Mouse (Mus musculus) thymus, postnatal 36 days (tissue): ENCODE measurements around the gene Tle4.

ENCODE experiments used
- DNase-seq, 2 experiments: peaks; one replicate each; pipeline ENCODE4 v3.0.0; 2022; ENCODE audit warnings: mixed read lengths in 2 of 2

Gene Tle4

DNA sequence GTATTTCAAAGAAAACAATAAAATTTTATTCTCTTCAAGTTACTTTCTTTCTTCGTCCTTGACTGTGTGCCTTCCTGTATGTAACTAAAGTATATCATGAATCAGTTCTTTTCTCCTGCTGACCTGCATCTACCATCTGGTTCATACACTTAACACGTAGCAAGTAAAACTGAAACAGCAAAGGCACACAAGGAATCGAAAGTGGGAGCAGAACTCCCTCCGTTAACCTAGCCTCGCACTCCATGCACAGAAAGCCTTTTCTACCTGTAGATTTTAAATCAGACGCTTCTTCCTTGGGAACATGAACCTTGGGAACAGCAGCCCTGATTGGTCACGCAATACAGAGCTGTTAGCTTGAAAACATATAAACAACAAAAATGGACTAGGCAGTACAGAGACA lies 78.7 kb downstream of the Tle4 start:
- no peak for DNase-seq

DNA sequence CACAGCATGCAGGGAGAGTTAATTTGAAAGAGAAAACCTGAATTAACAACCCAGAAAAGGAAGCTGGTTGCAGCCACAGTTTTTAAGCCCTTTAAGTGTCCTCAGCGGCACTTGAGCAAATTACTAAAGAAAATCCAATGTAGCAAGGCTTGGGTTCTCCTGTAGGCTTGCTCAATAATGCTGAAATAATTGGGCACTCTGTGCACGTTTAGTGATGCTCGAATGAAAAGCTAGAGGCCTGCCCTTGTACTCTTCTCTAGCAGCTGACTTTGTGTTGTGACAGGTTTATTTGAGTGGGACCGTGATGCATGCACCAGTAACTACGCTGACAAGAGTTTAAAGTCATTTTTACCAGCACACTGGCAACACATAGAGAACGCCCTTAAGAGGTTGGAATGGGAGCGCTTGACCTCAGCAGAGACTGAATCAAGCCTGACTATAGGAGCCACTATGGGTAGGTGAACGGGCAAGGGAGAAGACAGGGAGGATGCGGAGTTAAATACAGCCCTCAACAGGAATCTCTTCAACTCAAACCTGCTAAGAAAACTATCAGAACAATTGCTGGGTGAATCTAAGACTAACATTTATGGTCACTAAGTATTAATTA lies 79.3 kb downstream of the Tle4 start:
- no peak for DNase-seq

- DNase-seq = no peak
Observed at GRCm38 (mm10) chr19:14516420-14516819, 81.4 kb downstream of the Tle4 start.

GRCm38 (mm10) chr19:14508819-14509218 lies 89.0 kb downstream of the Tle4 start:
- DNase-seq = no peak

DNA sequence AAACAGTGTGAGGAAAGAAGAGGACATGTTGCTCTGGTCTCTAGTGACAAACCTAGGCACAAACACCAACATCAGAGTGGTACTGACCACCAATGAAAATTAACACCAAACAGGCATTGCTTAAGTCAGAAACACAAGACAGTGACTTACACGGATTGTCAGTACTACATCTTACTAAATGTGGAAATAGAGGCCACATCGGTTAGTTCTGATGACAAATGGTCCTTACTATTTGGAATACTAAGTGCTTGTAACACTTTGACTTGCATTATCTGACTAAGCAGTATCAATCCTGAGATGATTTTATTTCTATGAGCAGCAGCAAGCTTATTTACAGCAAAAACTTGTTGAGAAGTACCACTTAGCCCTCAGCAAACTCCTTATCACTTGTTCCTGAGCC lies 89.9 kb downstream of the Tle4 start:
- no peak for DNase-seq

- no peak for DNase-seq
Observed at GRCm38 (mm10) chr19:14506875-14507670, 90.8 kb downstream of the Tle4 start.

DNA sequence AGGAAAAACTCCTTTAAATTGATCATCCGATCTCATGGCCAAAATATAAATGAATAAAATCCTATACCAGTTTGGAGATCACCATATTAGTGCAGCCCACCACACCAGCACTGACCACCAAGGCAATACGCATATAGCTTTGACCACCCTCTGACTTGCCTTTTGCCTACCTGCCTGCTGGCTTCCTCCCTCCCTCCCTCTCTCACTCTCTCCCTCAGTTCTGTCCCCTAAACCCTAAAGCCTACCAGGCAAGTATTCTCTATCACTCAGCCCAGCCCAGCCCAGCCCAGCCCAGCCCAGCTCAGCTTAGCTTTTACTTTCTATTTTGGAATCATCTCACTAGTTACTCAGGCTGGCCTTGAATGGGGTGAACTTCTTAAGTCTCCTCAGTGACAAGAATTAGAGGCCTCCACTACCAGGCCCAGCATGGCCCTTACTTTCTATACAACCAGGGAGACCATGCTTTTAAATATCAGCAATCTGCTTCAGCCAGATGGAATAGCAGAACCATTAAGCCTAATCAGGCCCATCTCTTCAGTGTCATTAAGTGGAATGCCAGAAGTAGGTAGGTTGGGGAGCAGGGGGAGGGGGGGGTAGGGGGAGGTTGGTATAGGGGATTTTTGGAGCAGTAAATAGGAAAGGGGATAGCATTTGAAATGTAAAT lies 91.8 kb downstream of the Tle4 start:
- DNase-seq = no peak

DNA sequence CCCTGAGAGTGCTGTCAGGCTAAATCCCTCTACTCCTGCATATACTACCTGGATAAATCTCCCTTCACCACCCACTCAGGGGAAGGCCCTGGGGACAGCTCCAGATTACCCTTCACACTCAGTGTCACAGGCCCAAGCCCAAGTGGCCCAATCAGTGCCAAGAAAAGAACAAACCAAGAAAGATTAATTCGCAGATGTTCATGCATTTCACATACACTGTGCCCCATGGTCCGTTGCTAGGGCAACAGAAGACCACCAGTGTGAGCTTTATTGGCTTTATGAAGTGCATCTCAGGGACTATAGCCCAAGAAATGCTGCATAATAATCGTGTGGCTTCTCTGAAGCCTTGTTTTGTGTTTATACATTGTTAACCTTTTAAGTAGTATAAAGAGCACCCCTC lies 92.5 kb downstream of the Tle4 start:
- DNase-seq = no peak

DNA sequence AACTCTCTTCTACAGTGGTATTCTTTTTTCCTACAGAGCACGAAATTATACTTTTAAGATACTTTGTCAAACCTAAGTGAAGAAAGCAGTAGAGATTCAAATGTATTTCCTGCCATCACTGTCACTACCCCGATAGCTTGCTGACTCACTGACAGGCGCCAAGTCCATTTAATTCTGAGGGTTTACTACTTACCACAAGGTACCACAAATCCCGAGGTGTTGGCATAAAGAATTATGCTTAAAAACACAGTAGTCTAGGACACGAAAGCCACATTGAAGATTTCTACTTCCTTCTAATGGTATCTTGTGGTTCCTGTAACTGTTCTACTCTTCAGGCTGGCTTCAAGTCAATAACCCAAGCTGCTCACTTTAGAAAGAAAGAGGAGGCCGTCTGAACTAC lies 94.0 kb downstream of the Tle4 start:
- no peak for DNase-seq

- no peak for DNase-seq
Observed at GRCm38 (mm10) chr19:14502234-14502633, 95.6 kb downstream of the Tle4 start.

GRCm38 (mm10) chr19:14499835-14500425 lies 97.9 kb downstream of the Tle4 start:
- DNase-seq = no peak

DNA sequence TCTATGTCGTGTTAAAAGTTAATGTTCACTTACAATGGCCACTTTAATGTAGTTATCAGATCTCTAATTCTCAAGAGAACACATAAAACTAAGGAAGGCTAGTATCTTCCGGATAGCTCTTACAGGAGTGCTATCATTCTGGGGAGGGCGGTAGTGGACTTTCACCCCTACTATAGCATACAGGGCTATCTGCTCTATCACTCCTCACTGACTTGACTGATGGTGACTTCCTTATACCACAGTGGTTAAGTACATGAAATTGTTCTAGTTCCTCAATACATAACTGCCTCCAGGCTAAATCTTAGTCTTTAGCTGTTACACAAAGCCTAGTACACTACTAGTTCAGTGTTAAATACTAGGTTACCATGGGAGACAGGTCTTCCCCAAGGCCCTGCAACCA lies 104.8 kb downstream of the Tle4 start:
- DNase-seq = no peak

- no peak for DNase-seq
Observed at GRCm38 (mm10) chr19:14487180-14487579, 110.7 kb downstream of the Tle4 start.

DNA sequence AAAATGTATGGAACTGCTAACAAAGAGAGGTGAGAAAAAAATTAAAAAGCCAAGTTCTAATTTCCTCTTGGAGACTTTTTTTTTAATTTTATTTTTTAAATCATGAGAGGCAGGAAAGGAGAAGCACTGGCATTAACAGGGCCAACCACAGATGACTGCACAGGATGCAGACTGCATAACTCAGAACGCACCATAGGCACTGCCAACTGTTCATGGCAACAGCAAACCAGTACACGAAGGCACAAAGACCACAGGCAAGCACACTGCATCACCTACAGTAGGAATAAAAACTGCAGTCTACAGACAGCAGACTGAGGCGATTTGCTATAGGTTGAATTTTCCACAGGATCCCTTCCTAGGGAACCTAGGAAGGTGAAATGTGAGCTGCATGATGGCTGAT lies 112.7 kb downstream of the Tle4 start:
- no peak for DNase-seq

GRCm38 (mm10) chr19:14482562-14483138 lies 115.2 kb downstream of the Tle4 start:
- DNase-seq = no peak

DNA sequence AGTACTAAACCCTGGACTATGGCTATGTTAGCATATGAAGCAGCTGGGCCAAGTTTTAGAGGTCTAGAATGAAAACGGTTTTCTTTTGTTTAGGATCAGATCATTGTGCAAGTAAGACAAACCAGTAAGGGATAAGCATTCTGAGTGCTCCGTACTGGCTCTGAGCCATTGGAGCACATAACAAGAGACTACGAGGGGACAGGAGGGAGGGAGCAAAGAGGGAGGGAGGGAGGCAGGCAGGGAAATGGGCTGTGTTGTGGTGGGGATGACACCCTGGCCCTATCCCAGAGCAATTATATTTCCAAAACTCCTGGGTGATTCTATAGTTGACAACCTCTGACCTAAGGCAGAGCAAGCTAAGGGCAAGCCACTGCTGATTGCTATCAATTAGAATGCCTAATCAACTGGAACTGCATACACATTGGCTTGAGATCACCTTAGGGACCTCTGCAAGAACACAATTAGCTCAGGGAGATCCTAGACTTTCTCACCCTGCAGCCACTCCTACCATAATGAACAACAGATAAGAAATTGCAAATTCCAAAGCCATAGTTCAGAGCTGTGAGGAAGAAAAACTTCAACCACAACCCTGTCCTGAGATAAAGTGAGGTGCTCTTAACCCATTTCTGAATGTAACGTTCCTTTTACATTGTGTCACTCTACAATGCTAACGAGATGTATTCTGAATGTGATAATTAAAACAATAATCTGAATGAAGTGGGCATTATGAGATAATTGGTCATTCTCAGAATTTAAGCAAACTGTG lies 115.9 kb downstream of the Tle4 start:
- no peak for DNase-seq

GRCm38 (mm10) chr19:14479711-14480110 lies 118.1 kb downstream of the Tle4 start:
- DNase-seq = no peak

DNA sequence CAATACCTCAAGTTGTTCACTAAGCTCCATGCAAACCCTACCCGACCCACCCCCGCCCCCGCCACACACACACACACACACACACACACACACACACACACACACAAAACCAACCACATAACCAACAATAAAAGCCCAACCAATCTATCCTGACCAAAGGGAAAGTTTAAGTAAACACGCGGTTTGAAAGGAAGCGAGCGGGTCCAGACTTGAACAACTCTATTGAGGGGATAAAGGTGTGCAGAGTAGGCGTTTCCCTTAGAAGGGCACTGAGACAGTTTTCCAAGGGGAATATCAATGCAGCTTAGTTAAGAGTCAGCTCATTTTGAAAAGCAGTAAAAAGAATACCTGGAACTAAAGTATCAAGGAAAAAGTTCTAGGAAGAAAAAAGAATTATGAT lies 128.5 kb downstream of the Tle4 start:
- DNase-seq = no peak

DNA sequence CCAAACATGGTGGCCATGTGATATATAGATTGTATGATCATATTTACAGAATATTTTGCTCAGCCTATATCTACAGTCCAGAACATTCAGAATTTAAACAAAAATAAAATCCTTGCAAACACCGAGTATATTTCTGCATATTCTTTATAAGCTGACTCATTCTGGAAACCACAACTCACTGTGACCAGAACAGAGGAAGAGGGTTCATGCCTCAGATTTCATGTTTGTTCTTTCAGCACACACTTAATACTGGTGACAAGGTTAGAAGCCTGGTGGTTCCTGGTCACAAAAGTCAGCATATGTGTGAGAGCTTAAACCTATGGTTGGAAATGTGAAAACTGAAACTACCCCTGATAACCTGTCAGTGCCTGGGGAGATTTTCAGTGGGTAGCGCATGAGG lies 129.1 kb downstream of the Tle4 start:
- DNase-seq = no peak

- no peak for DNase-seq
Observed at GRCm38 (mm10) chr19:14466020-14466419, 131.8 kb downstream of the Tle4 start.

DNA sequence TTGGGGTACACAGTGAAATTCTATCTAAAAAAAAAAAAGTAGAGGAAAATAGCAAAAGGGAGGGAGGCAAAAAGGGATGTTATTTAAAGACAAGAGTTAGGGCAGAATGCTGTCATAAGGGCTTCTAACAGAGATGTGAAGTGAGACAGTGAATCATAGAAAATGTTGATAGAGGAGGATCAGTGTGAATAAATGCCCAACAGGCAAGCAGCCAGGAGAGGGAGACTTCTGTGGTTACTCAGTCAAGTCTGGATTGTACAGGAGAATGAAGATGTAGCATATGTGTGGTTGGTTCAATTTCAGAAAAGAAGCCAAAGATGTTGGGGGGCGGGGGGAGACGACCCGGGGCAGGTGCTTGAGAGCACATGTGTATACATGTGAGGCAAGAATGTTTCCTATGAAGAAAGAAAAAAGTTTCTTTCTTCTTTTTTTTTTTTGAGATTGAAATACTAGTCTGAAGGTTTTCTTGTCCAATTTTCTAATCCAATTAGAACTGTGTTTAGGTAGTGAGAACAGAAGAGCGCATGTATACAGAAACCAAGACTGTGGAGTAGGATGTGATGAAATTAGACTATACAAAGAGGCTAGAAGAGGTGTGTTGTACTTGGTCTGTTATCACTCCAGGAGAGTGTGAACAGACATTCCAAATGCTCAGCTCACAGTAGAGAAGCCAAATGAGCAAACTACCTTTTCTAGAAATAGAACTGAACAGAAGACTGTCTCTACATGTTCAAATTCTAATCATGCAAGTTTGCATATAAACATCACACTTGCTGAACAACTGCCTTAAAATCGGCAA lies 134.4 kb downstream of the Tle4 start:
- no peak for DNase-seq

GRCm38 (mm10) chr19:14453486-14453885 lies 144.4 kb downstream of the Tle4 start:
- no peak for DNase-seq
